ENCODE assay signal across 8 mouse cellular contexts in the genomic region with DNA sequence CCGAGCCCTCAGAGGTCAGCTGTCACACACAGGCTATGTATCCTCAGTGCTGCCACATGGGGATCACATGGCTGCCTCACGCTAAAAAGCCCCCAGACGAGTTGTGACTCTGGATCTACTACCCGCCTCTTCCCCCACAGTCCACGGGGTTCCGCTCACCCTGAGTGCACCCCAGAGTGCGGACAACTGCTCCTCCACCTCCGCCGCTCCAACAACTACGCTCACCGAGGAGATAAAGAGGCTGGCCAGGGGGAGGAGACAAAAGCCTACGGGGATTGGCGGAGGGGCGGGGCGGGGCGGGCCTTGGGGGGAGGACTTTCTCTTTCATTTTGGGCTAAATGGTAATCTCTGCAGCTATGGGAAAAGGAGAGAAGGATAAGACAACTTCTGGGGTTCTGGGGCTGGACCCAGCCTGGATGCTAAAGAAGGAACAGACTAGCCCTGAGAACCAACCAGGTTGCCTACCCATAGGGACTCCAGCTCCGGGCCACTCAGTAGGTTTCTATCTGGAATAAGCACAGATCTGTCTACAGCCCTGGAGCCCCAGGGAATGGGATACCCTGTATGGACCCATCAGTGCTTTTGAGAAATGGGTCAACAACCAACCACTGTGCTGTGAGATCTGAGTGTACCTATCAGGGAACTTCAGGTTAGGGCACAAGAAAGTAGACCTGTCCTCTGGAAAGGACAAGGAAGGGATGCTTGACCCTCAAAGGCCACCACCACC. TPM values are rescaled to one million over a fixed set of nuclear protein-coding genes. Genes with fewer than 3 reads are reported as not detected.
A peak's percentile ranks its signal among the peaks of the same experiment; 100 is the strongest.
DNase-seq lines count a peak whose midpoint lies in the region; ATAC-seq lines count a peak whose summit lies in the region.

No protein-coding gene starts in this region.

- ATAC-seq in forebrain, embryonic 15.5 days (replicated peaks): peak; percentile 37
- no peak for ATAC-seq in hindbrain, embryonic 16.5 days
- ATAC-seq in liver, embryonic 11.5 days (replicated peaks; ENCODE audit: low FRiP score): peak; percentile 64
- peak; percentile 48 for ATAC-seq in monocyte, adult 5-6 weeks (replicated peaks; ENCODE audit: insufficient number of reproducible peaks, low FRiP score, low TSS enrichment, poor library complexity, severe bottlenecking)

- peak overlapping the region; percentile 56 for H3K4me3 ChIP-seq in forebrain, embryonic 15.5 days
- peak overlapping the region; percentile 58 for H3K4me3 ChIP-seq in hindbrain, embryonic 16.5 days (ENCODE audit: low read length)
- H3K4me3 ChIP-seq in liver, embryonic 11.5 days (ENCODE audit: low read depth, low read length): peak overlapping the region; percentile 52

- peak; percentile 49 to 60 for DNase-seq in layer of hippocampus, postnatal 36 days
- DNase-seq in layer of hippocampus, adult 9-11 months: no peak
- peak; percentile 80 for DNase-seq in c-Kit-positive CD71-positive TER-119-positive erythroid progenitor cells, embryonic 14.5 days (ENCODE audit: low spot score)
- peak; percentile 75 for DNase-seq in liver, embryonic 11.5 days (ENCODE audit: low spot score)
- peak; percentile 64 for DNase-seq in testis, postnatal 10 days (ENCODE audit: low spot score)

- WGBS in forebrain, embryonic 15.5 days: 3% methylated on average over 17 of the region's 17 CpGs
- WGBS in hindbrain, embryonic 16.5 days: 4% methylated on average over 17 of the region's 17 CpGs
- WGBS in liver, embryonic 11.5 days: 4% methylated on average over 17 of the region's 17 CpGs

- peak overlapping the region; percentile 96 for H3K4me2 ChIP-seq in forebrain, embryonic 15.5 days (replicated peaks)
- H3K4me2 ChIP-seq in hindbrain, embryonic 16.5 days (ENCODE audit: low read length): peak overlapping the region; percentile 80
- H3K4me2 ChIP-seq in liver, embryonic 11.5 days: peak overlapping the region; percentile 98

- peak overlapping the region; percentile 88 for H3K27ac ChIP-seq in forebrain, embryonic 15.5 days (replicated peaks)
- H3K27ac ChIP-seq in hindbrain, embryonic 16.5 days (ENCODE audit: low read depth, low read length): peak overlapping the region; percentile 75
- H3K27ac ChIP-seq in liver, embryonic 11.5 days (ENCODE audit: low read depth, low read length): peak overlapping the region; percentile 35

- peak overlapping the region; percentile 72 for H3K9ac ChIP-seq in forebrain, embryonic 15.5 days (replicated peaks)
- peak overlapping the region; percentile 80 for H3K9ac ChIP-seq in hindbrain, embryonic 16.5 days (ENCODE audit: low read depth, low read length)
- H3K9ac ChIP-seq in liver, embryonic 11.5 days (ENCODE audit: low read depth, low read length): peak overlapping the region; percentile 53; the same call in 1 of the 2 replicates

- H3K36me3 ChIP-seq in forebrain, embryonic 15.5 days: peaks cover 19% of the 10 kb centered on the region
- H3K36me3 ChIP-seq in hindbrain, embryonic 16.5 days (ENCODE audit: control insufficient read depth, insufficient read depth, low read length): peaks cover 23% of the 10 kb centered on the region
- peaks cover 27% of the 10 kb centered on the region for H3K36me3 ChIP-seq in liver, embryonic 11.5 days (ENCODE audit: control insufficient read depth, insufficient read depth, low read length)

- peaks cover 50% of the 10 kb centered on the region for H3K4me1 ChIP-seq in forebrain, embryonic 15.5 days
- peaks cover 25% of the 10 kb centered on the region for H3K4me1 ChIP-seq in hindbrain, embryonic 16.5 days (ENCODE audit: control insufficient read depth, insufficient read depth, low read depth, low read length)
- peaks cover 31% of the 10 kb centered on the region for H3K4me1 ChIP-seq in liver, embryonic 11.5 days (replicated peaks; ENCODE audit: control insufficient read depth, insufficient read depth, low read length)

- no peaks in the 10 kb centered on the region for H3K27me3 ChIP-seq in forebrain, embryonic 15.5 days
- H3K27me3 ChIP-seq in hindbrain, embryonic 16.5 days (replicated peaks; ENCODE audit: control insufficient read depth, insufficient read depth, low read length): no peaks in the 10 kb centered on the region
- no peaks in the 10 kb centered on the region for H3K27me3 ChIP-seq in liver, embryonic 11.5 days (replicated peaks; ENCODE audit: control insufficient read depth, insufficient read depth, low read length)

- H3K9me3 ChIP-seq in forebrain, embryonic 15.5 days: no peaks in the 10 kb centered on the region
- no peaks in the 10 kb centered on the region for H3K9me3 ChIP-seq in hindbrain, embryonic 16.5 days (ENCODE audit: control insufficient read depth, low read length)
- no peaks in the 10 kb centered on the region for H3K9me3 ChIP-seq in liver, embryonic 11.5 days (ENCODE audit: control insufficient read depth, low read length)

RNA-seq across cellular contexts. Expression of a gene that starts 2.4 kb away (rescaled TPM):
- 100 to 1,000 TPM; 319 to 341 TPM for total RNA-seq in layer of hippocampus, postnatal 36 days (2021)
- polyA plus RNA-seq in forebrain, embryonic 15.5 days (2015; fragmentation: Nextera tagmentation; extraction: Ambion mirVana): 83.1 and 86.3 TPM in 2 replicates
- 96.3 and 104 TPM in 2 replicates for polyA plus RNA-seq in hindbrain, embryonic 16.5 days (2015; fragmentation: Nextera tagmentation; extraction: Ambion mirVana)
- polyA plus RNA-seq in liver, embryonic 11.5 days (2014; fragmentation: Nextera tagmentation; extraction: Ambion mirVana): 36.9 and 39.4 TPM in 2 replicates
- 6.2 to 14.8 TPM (median 7.4 TPM) in 3 replicates for total RNA-seq in monocyte, adult 5-6 weeks (2017)

RNA-seq across cellular contexts. Expression of a gene that starts 6.0 kb away (rescaled TPM):
- 100 to 1,000 TPM; 250 to 269 TPM for total RNA-seq in layer of hippocampus, postnatal 36 days (2021)
- polyA plus RNA-seq in forebrain, embryonic 15.5 days (2015; fragmentation: Nextera tagmentation; extraction: Ambion mirVana): 47.0 and 50.4 TPM in 2 replicates
- polyA plus RNA-seq in hindbrain, embryonic 16.5 days (2015; fragmentation: Nextera tagmentation; extraction: Ambion mirVana): 226 and 245 TPM in 2 replicates
- 0.16 and 0.27 TPM in 2 replicates for polyA plus RNA-seq in liver, embryonic 11.5 days (2014; fragmentation: Nextera tagmentation; extraction: Ambion mirVana)
- total RNA-seq in monocyte, adult 5-6 weeks (2017): not detected in 3 replicates

RNA-seq across cellular contexts. Expression of a gene that starts 8.5 kb away (rescaled TPM):
- total RNA-seq in layer of hippocampus, postnatal 36 days (2021): 1 to 10 TPM in 1 of 2 experiments, under 1 TPM in 1; 0.66 to 1.1 TPM
- polyA plus RNA-seq in forebrain, embryonic 15.5 days (2015; fragmentation: Nextera tagmentation; extraction: Ambion mirVana): 7.8 and 9.5 TPM in 2 replicates
- polyA plus RNA-seq in hindbrain, embryonic 16.5 days (2015; fragmentation: Nextera tagmentation; extraction: Ambion mirVana): 2.8 and 4.5 TPM in 2 replicates
- 22.5 and 22.7 TPM in 2 replicates for polyA plus RNA-seq in liver, embryonic 11.5 days (2014; fragmentation: Nextera tagmentation; extraction: Ambion mirVana)
- total RNA-seq in monocyte, adult 5-6 weeks (2017): 4.5 to 5.9 TPM (median 4.8 TPM) in 3 replicates

RNA-seq across cellular contexts. Expression of a gene that starts 11.9 kb away (rescaled TPM):
- total RNA-seq in layer of hippocampus, postnatal 36 days (2021): 100 to 1,000 TPM; 556 TPM
- polyA plus RNA-seq in forebrain, embryonic 15.5 days (2015; fragmentation: Nextera tagmentation; extraction: Ambion mirVana): 820 and 834 TPM in 2 replicates
- 602 and 645 TPM in 2 replicates for polyA plus RNA-seq in hindbrain, embryonic 16.5 days (2015; fragmentation: Nextera tagmentation; extraction: Ambion mirVana)
- 1,652 and 1,836 TPM in 2 replicates for polyA plus RNA-seq in liver, embryonic 11.5 days (2014; fragmentation: Nextera tagmentation; extraction: Ambion mirVana)
- 2,770 to 3,796 TPM (median 2,928 TPM) in 3 replicates for total RNA-seq in monocyte, adult 5-6 weeks (2017)

RNA-seq across cellular contexts. Expression of a gene that starts 19.7 kb away (rescaled TPM):
- total RNA-seq in layer of hippocampus, postnatal 36 days (2021): 10 to 100 TPM; 17.7 to 27.0 TPM
- polyA plus RNA-seq in forebrain, embryonic 15.5 days (2015; fragmentation: Nextera tagmentation; extraction: Ambion mirVana): 21.5 and 22.0 TPM in 2 replicates
- polyA plus RNA-seq in hindbrain, embryonic 16.5 days (2015; fragmentation: Nextera tagmentation; extraction: Ambion mirVana): 20.0 and 20.9 TPM in 2 replicates
- polyA plus RNA-seq in liver, embryonic 11.5 days (2014; fragmentation: Nextera tagmentation; extraction: Ambion mirVana): 23.4 and 23.7 TPM in 2 replicates
- 19.7 to 28.0 TPM (median 25.4 TPM) in 3 replicates for total RNA-seq in monocyte, adult 5-6 weeks (2017)

Comparison
In these comparisons a context has a peak if more than half of its experiments do, and no peak if none do; other contexts are left out.
1. H3K27ac ChIP-seq: peak in every context shown above with its lines; median percentile 88 in forebrain, embryonic 15.5 days; 75 in hindbrain, embryonic 16.5 days; 35 in liver, embryonic 11.5 days.
2. RNA of a gene that starts 6.0 kb away (polyA plus RNA-seq): 226 to 245 TPM in hindbrain, embryonic 16.5 days and 47.0 to 50.4 TPM in forebrain, embryonic 15.5 days; 0.16 to 0.27 TPM in liver, embryonic 11.5 days; every median in the first group is over 10 times any median in the second.
3. Peak in every context shown above with its lines, with median percentiles within 50 percentile points of each other: H3K4me2 ChIP-seq, H3K4me3 ChIP-seq and H3K9ac ChIP-seq.